Comparison of ENCODE assay signal across 26 mouse cellular contexts in genomic region chr6:72754215-72754614, GRCm38 (mm10). TPM values are rescaled to one million over a fixed set of nuclear protein-coding genes. Genes with fewer than 3 reads are reported as not detected.
DNase-seq lines count a peak whose midpoint lies in the region; ATAC-seq and TF ChIP-seq lines count a peak whose summit lies in the region.
"Had no signal": no experiment of that assay in that cellular context is flagged by ENCODE, and none has a peak within 500 bp of the region (broad histone marks: within the 10 kb centered on the region; RNA-seq: fewer than 3 reads in every experiment).

No protein-coding gene starts in this region.

- peaks cover 62% of the 10 kb centered on the region for H3K4me1 ChIP-seq in forebrain, embryonic 10.5 days
- H3K4me1 ChIP-seq in forebrain, embryonic 12.5 days = peaks cover 43% of the 10 kb centered on the region
- peaks cover 30% of the 10 kb centered on the region for H3K4me1 ChIP-seq in lung, embryonic 16.5 days (replicated peaks; ENCODE audit: control insufficient read depth, insufficient read depth, low read length)
- peaks cover 5% of the 10 kb centered on the region for H3K4me1 ChIP-seq in lung, postnatal 0 days (ENCODE audit: insufficient read depth, low read depth, low read length)
- H3K4me1 ChIP-seq in limb, embryonic 15.5 days = peaks cover 56% of the 10 kb centered on the region

- peak overlapping the region; percentile 26; the same call in 1 of the 2 replicates for H3K27ac ChIP-seq in forebrain, embryonic 10.5 days
- no peak overlapping the region for H3K27ac ChIP-seq in forebrain, embryonic 12.5 days
- H3K27ac ChIP-seq in lung, embryonic 16.5 days (ENCODE audit: low read length) = no peak overlapping the region
- no peak overlapping the region for H3K27ac ChIP-seq in lung, postnatal 0 days (ENCODE audit: low read length)
- no peak overlapping the region for H3K27ac ChIP-seq in limb, embryonic 15.5 days
- H3K27ac ChIP-seq: embryonic facial prominence, embryonic 12.5 days; forebrain, embryonic 15.5 days; heart, adult 2 months; heart, embryonic 15.5 days; hindbrain, embryonic 15.5 days; liver, embryonic 12.5 days; midbrain, embryonic 15.5 days; neural tube, embryonic 12.5 days had no signal

- H3K4me2 ChIP-seq in forebrain, embryonic 12.5 days = no peak overlapping the region
- no peak overlapping the region for H3K4me2 ChIP-seq in lung, embryonic 16.5 days (ENCODE audit: low read depth, low read length)
- no peak overlapping the region for H3K4me2 ChIP-seq in lung, postnatal 0 days (replicated peaks; ENCODE audit: low read depth, low read length)
- no peak overlapping the region for H3K4me2 ChIP-seq in limb, embryonic 15.5 days
- H3K4me2 ChIP-seq: embryonic facial prominence, embryonic 12.5 days; forebrain, embryonic 15.5 days; heart, embryonic 15.5 days; hindbrain, embryonic 15.5 days; liver, embryonic 12.5 days; midbrain, embryonic 15.5 days; neural tube, embryonic 12.5 days had no signal

- H3K36me3 ChIP-seq in forebrain, embryonic 10.5 days (replicated peaks) = peaks cover 22% of the 10 kb centered on the region
- H3K36me3 ChIP-seq in forebrain, embryonic 12.5 days (replicated peaks) = no peaks in the 10 kb centered on the region
- no peaks in the 10 kb centered on the region for H3K36me3 ChIP-seq in lung, embryonic 16.5 days (ENCODE audit: control insufficient read depth, insufficient read depth, low read length)
- no peaks in the 10 kb centered on the region for H3K36me3 ChIP-seq in lung, postnatal 0 days (ENCODE audit: insufficient read depth, low read length)
- H3K36me3 ChIP-seq in limb, embryonic 15.5 days = no peaks in the 10 kb centered on the region
- H3K36me3 ChIP-seq: embryonic facial prominence, embryonic 12.5 days; forebrain, embryonic 15.5 days; heart, embryonic 15.5 days; hindbrain, embryonic 15.5 days; liver, embryonic 12.5 days; midbrain, embryonic 15.5 days; neural tube, embryonic 12.5 days had no signal

- H3K9me3 ChIP-seq in forebrain, embryonic 10.5 days = no peaks in the 10 kb centered on the region; the same call in 1 of the 2 replicates
- no peaks in the 10 kb centered on the region for H3K9me3 ChIP-seq in forebrain, embryonic 12.5 days
- H3K9me3 ChIP-seq in lung, embryonic 16.5 days (ENCODE audit: control insufficient read depth, low read length) = no peaks in the 10 kb centered on the region
- H3K9me3 ChIP-seq in lung, postnatal 0 days (ENCODE audit: low read length) = no peaks in the 10 kb centered on the region
- no peaks in the 10 kb centered on the region for H3K9me3 ChIP-seq in limb, embryonic 15.5 days
- H3K9me3 ChIP-seq: embryonic facial prominence, embryonic 12.5 days; forebrain, embryonic 15.5 days; heart, embryonic 15.5 days; hindbrain, embryonic 15.5 days; liver, embryonic 12.5 days; midbrain, embryonic 15.5 days; neural tube, embryonic 12.5 days had no signal

- TF ChIP-seq CTCF in lung, postnatal 0 days (IDR thresholded peaks at IDR 0.05) = no peak

- no peak for DNase-seq in forebrain, embryonic 10.5 days (ENCODE audit: extremely low spot score, low spot score)
- DNase-seq in lung, postnatal 0 days (ENCODE audit: low spot score) = no peak
- DNase-seq in forelimb bud, embryonic 11.5 days (ENCODE audit: low read depth, low spot score) = peak; percentile 52
- no peak for DNase-seq in adrenal gland, adult (ENCODE audit: inconsistent age in 2 of 2, low spot score in 1 of 2)
- no peak for DNase-seq in thymus, postnatal 25 days
- DNase-seq: adrenal gland, adult 8-10 months; cerebellum, adult 8-10 months; gastrocnemius, postnatal 36 days; heart, adult 2 months; heart, postnatal 36 days; kidney, postnatal 36 days; lung, adult 18-20 months; lung, postnatal 4 days; right cerebral cortex, postnatal 14 days; thymus, postnatal 14 days had no signal

- H3K9ac ChIP-seq in forebrain, embryonic 12.5 days = no peak overlapping the region
- 0 out of 2 replicates have a peak overlapping the region, but pooled peaks have one; percentile 30 for H3K9ac ChIP-seq in lung, embryonic 16.5 days (ENCODE audit: low read length)
- H3K9ac ChIP-seq in lung, postnatal 0 days (replicated peaks; ENCODE audit: low read depth) = no peak overlapping the region
- H3K9ac ChIP-seq in limb, embryonic 15.5 days = no peak overlapping the region
- H3K9ac ChIP-seq: embryonic facial prominence, embryonic 12.5 days; forebrain, embryonic 15.5 days; heart, embryonic 15.5 days; hindbrain, embryonic 15.5 days; liver, embryonic 12.5 days; midbrain, embryonic 15.5 days; neural tube, embryonic 12.5 days had no signal

- no peak for ATAC-seq in forebrain, embryonic 12.5 days (ENCODE audit: low FRiP score)
- ATAC-seq in lung, embryonic 16.5 days (ENCODE audit: low read depth) = no peak
- no peak for ATAC-seq in lung, postnatal 0 days
- ATAC-seq in limb, embryonic 15.5 days (ENCODE audit: insufficient number of reproducible peaks, low FRiP score, low TSS enrichment, low read depth) = 0 out of 2 replicates have a peak, but pooled peaks have one; percentile 32
- ATAC-seq: forebrain, embryonic 15.5 days; intestine, embryonic 16.5 days; liver, embryonic 12.5 days; midbrain, embryonic 15.5 days had no signal

- 47% methylated on average over 9 of the region's 9 CpGs for WGBS in forebrain, embryonic 10.5 days
- WGBS in forebrain, embryonic 12.5 days = 55% methylated on average over 9 of the region's 9 CpGs
- 38% methylated on average over 9 of the region's 9 CpGs for WGBS in lung, embryonic 16.5 days
- WGBS in lung, postnatal 0 days = 42% methylated on average over 9 of the region's 9 CpGs
- WGBS in limb, embryonic 15.5 days = 24% methylated on average over 9 of the region's 9 CpGs

- no peak for TF ChIP-seq EP300 in lung, postnatal 0 days (IDR thresholded peaks at IDR 0.05)

- no peak overlapping the region for H3K4me3 ChIP-seq in forebrain, embryonic 10.5 days
- no peak overlapping the region for H3K4me3 ChIP-seq in forebrain, embryonic 12.5 days (replicated peaks)
- no peak overlapping the region for H3K4me3 ChIP-seq in lung, embryonic 16.5 days (ENCODE audit: low read length)
- H3K4me3 ChIP-seq in lung, postnatal 0 days (ENCODE audit: low read depth, low read length) = no peak overlapping the region
- no peak overlapping the region for H3K4me3 ChIP-seq in limb, embryonic 15.5 days
- H3K4me3 ChIP-seq: embryonic facial prominence, embryonic 12.5 days; forebrain, embryonic 15.5 days; heart, adult 2 months; heart, embryonic 15.5 days; hindbrain, embryonic 15.5 days; liver, embryonic 12.5 days; midbrain, embryonic 15.5 days; neural tube, embryonic 12.5 days had no signal

- no peaks in the 10 kb centered on the region for H3K27me3 ChIP-seq in forebrain, embryonic 10.5 days (ENCODE audit: poor library complexity, severe bottlenecking)
- no peaks in the 10 kb centered on the region for H3K27me3 ChIP-seq in forebrain, embryonic 12.5 days
- no peaks in the 10 kb centered on the region for H3K27me3 ChIP-seq in lung, embryonic 16.5 days (ENCODE audit: control insufficient read depth, insufficient read depth, low read depth, low read length)
- H3K27me3 ChIP-seq in lung, postnatal 0 days (replicated peaks; ENCODE audit: insufficient read depth, low read length) = no peaks in the 10 kb centered on the region
- H3K27me3 ChIP-seq in limb, embryonic 15.5 days = no peaks in the 10 kb centered on the region
- H3K27me3 ChIP-seq: embryonic facial prominence, embryonic 12.5 days; forebrain, embryonic 15.5 days; heart, embryonic 15.5 days; hindbrain, embryonic 15.5 days; midbrain, embryonic 15.5 days; neural tube, embryonic 12.5 days had no signal

RNA-seq across cellular contexts. Expression of gene Tcf7l1, which starts 34.8 kb away (rescaled TPM):
- polyA plus RNA-seq in forebrain, embryonic 10.5 days (2016; fragmentation: Nextera tagmentation; extraction: Ambion mirVana) = 32.9 and 33.8 TPM in 2 replicates
- 24.4 and 25.9 TPM in 2 replicates for polyA plus RNA-seq in forebrain, embryonic 12.5 days (2016; fragmentation: Nextera tagmentation; extraction: Ambion mirVana)
- 29.2 and 31.9 TPM in 2 replicates for polyA plus RNA-seq in lung, embryonic 16.5 days (2015; fragmentation: Nextera tagmentation; extraction: Ambion mirVana)
- 17.5 and 18.6 TPM in 2 replicates for polyA plus RNA-seq in lung, postnatal 0 days (2015; fragmentation: Nextera tagmentation; extraction: Ambion mirVana)
- polyA plus RNA-seq in limb, embryonic 15.5 days (2015; fragmentation: Nextera tagmentation; extraction: Ambion mirVana) = 34.8 and 39.0 TPM in 2 replicates
